Mouse (Mus musculus): ENCODE data around the gene 1700010B08Rik. TPM values are rescaled to one million over a fixed set of nuclear protein-coding genes. Genes with fewer than 3 reads are reported as not detected.

1700010B08Rik gene
- total and polyA plus RNA-seq, 2 experiments from 2014 or later = not detected

GRCm38 (mm10) chr2:173682773-173683172, 36.4 kb upstream of the 1700010B08Rik start:
- Histone ChIP-seq H3K4me1 (ENCODE audit: insufficient read depth, low read length) (0 out of 2 replicates have a peak, but pooled peaks cover 2% of the 10 kb centered on the region), H3K4me3 (ENCODE audit: low read depth, low read length) (no peak overlapping the region), H3K4me2 (ENCODE audit: low read depth, low read length, poor library complexity, severe bottlenecking) (no peak overlapping the region), H3K9me3 (ENCODE audit: low read length) (no peaks in the 10 kb centered on the region), H3K9ac (replicated peaks; ENCODE audit: low read length, poor library complexity, severe bottlenecking) (no peak overlapping the region), H3K27me3 (ENCODE audit: insufficient read depth, low read length) (no peaks in the 10 kb centered on the region), H3K27ac (ENCODE audit: low read depth, low read length) (no peak overlapping the region), H3K36me3 (ENCODE audit: insufficient read depth, low read length) (no peaks in the 10 kb centered on the region)
- TF ChIP-seq CTCF (IDR thresholded peaks at IDR 0.05) = no peak
- ATAC-seq (ENCODE audit: low FRiP score) (no peak), DNase-seq (ENCODE audit: low spot score) (no peak)
- WGBS = 51% methylated on average over 10 of the region's 10 CpGs

DNA sequence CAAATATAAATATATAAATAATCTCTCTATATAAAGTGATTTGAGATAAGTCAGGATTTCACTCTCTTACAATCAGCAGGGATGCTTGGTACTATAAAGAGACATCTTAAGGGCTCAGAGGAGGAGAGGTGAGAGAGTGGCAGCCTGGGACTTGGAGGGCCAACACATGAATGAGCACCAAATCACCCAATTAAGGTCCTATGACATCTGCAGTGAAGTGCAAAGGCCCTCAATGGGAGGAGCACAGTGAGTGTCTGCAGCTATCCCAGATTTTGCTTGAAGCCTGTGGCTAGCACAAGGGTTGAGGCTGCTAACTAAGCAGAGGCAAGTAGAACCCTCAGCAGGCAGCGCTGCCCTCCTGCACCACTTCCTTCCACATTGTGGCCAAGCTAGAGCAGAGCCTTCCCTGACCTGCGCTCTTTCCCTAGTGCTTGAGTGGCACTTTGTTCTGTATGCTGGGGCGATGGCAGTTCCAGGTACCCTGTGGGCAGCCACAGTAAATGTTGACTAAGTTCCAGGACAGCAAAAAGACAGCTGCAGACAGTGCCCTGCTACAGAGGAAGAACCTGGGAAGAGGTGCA, 33.3 kb upstream of the 1700010B08Rik start:
- H3K4me3 ChIP-seq (ENCODE audit: low read depth, low read length) = no peak overlapping the region
- no peak for TF ChIP-seq CTCF (IDR thresholded peaks at IDR 0.05)
- H3K27ac ChIP-seq (ENCODE audit: low read depth, low read length) = no peak overlapping the region
- ATAC-seq (ENCODE audit: low FRiP score) (no peak), DNase-seq (ENCODE audit: low spot score) (no peak)
- no peak overlapping the region for H3K9ac ChIP-seq (replicated peaks; ENCODE audit: low read length, poor library complexity, severe bottlenecking)
- peaks cover 22% of the 10 kb centered on the region for H3K36me3 ChIP-seq (ENCODE audit: insufficient read depth, low read length)
- H3K4me1 ChIP-seq (ENCODE audit: insufficient read depth, low read length) = no peaks in the 10 kb centered on the region
- WGBS = 92% methylated on average over 3 of the region's 3 CpGs
- H3K27me3 ChIP-seq (ENCODE audit: insufficient read depth, low read length) = no peaks in the 10 kb centered on the region
- no peak overlapping the region for H3K4me2 ChIP-seq (ENCODE audit: low read depth, low read length, poor library complexity, severe bottlenecking)
- no peaks in the 10 kb centered on the region for H3K9me3 ChIP-seq (ENCODE audit: low read length)

DNA sequence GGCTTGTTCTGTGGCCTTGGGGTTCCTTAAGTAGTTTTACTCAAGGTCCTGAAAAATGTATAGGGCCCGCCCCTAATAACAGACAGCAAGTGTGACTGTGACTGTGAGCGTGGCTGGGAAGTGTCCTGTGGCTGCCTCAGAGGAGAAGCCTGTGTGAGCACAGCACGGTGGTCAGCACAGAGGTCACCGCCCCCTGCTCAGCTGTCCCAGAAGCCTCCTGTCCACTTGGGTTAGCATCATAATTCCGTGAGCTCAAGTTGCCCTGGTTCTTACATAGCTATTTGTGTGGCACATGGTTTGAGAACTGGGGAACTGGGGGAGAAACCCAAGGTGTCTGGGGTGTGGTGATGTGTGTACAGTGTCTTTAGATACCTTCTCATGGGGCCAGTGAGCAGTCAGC, 31.9 kb upstream of the 1700010B08Rik start:
- Histone ChIP-seq H3K9ac (replicated peaks; ENCODE audit: low read length, poor library complexity, severe bottlenecking) (no peak overlapping the region), H3K4me2 (ENCODE audit: low read depth, low read length, poor library complexity, severe bottlenecking) (no peak overlapping the region), H3K27me3 (ENCODE audit: insufficient read depth, low read length) (no peaks in the 10 kb centered on the region), H3K4me3 (ENCODE audit: low read depth, low read length) (no peak overlapping the region), H3K4me1 (ENCODE audit: insufficient read depth, low read length) (no peaks in the 10 kb centered on the region), H3K27ac (ENCODE audit: low read depth, low read length) (no peak overlapping the region), H3K9me3 (ENCODE audit: low read length) (no peaks in the 10 kb centered on the region), H3K36me3 (ENCODE audit: insufficient read depth, low read length) (peaks cover 22% of the 10 kb centered on the region)
- WGBS = 85% methylated on average over 5 of the region's 5 CpGs
- no peak for TF ChIP-seq CTCF (IDR thresholded peaks at IDR 0.05)
- ATAC-seq (ENCODE audit: low FRiP score) (no peak), DNase-seq (ENCODE audit: low spot score) (no peak)

- H3K9ac ChIP-seq (replicated peaks; ENCODE audit: low read length, poor library complexity, severe bottlenecking) = no peak overlapping the region
- ATAC-seq (ENCODE audit: low FRiP score) (no peak), DNase-seq (ENCODE audit: low spot score) (no peak)
- no peaks in the 10 kb centered on the region for H3K9me3 ChIP-seq (ENCODE audit: low read length)
- TF ChIP-seq CTCF (IDR thresholded peaks at IDR 0.05) = no peak
- no peaks in the 10 kb centered on the region for H3K27me3 ChIP-seq (ENCODE audit: insufficient read depth, low read length)
- H3K27ac ChIP-seq (ENCODE audit: low read depth, low read length) = no peak overlapping the region
- no peak overlapping the region for H3K4me2 ChIP-seq (ENCODE audit: low read depth, low read length, poor library complexity, severe bottlenecking)
- peaks cover 22% of the 10 kb centered on the region for H3K36me3 ChIP-seq (ENCODE audit: insufficient read depth, low read length)
- no peak overlapping the region for H3K4me3 ChIP-seq (ENCODE audit: low read depth, low read length)
- no peaks in the 10 kb centered on the region for H3K4me1 ChIP-seq (ENCODE audit: insufficient read depth, low read length)
These were observed 29.4 kb upstream of the 1700010B08Rik start for GRCm38 (mm10) chr2:173689835-173690234.

DNA sequence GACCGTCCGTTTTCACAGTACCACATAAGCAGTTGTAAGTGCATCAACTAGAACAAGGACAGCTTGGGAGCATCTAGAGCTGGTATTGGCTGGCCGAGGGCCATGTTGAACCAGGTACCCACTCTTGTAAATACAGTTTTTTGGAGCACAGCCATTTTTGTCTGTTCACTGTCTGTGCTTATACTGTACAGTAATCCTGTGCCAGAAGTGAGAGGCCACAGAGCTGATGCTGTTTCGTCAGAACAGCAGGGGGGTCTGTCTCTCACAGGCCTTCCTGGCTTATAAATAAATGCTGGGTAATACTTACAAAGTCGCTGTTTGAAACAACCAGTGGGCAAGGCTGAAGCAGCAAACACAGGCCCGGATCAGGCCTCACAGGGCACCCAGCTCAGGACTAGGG, 27.5 kb upstream of the 1700010B08Rik start:
- TF ChIP-seq CTCF (IDR thresholded peaks at IDR 0.05) = no peak
- H3K27me3 ChIP-seq (ENCODE audit: insufficient read depth, low read length) = no peaks in the 10 kb centered on the region
- peaks cover 30% of the 10 kb centered on the region for H3K36me3 ChIP-seq (ENCODE audit: insufficient read depth, low read length)
- H3K9ac ChIP-seq (replicated peaks; ENCODE audit: low read length, poor library complexity, severe bottlenecking) = no peak overlapping the region
- H3K27ac ChIP-seq (ENCODE audit: low read depth, low read length) = no peak overlapping the region
- no peak overlapping the region for H3K4me3 ChIP-seq (ENCODE audit: low read depth, low read length)
- WGBS = 82% methylated on average over 6 of the region's 6 CpGs
- no peak overlapping the region for H3K4me2 ChIP-seq (ENCODE audit: low read depth, low read length, poor library complexity, severe bottlenecking)
- ATAC-seq (ENCODE audit: low FRiP score) (no peak), DNase-seq (ENCODE audit: low spot score) (no peak)
- no peaks in the 10 kb centered on the region for H3K4me1 ChIP-seq (ENCODE audit: insufficient read depth, low read length)
- no peaks in the 10 kb centered on the region for H3K9me3 ChIP-seq (ENCODE audit: low read length)

DNA sequence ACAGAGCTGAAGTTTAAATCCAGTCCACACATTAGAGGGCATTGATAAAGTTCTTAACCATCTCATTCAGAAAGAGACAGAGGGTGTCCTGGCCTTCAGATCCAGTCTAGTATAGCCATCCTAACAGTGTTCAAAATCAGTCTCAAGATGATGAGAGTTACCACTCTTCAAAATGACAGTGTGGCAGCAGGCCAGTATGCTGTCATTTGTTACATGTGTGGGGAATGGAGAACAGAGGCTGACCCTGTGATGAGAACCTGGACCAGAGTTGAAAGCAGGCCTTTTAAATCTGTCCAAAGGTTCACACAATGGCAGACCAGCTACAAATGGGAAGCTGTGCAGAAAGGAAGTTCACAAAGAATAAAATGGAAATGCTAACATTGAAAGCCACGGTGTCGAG, 26.5 kb upstream of the 1700010B08Rik start:
- TF ChIP-seq CTCF (IDR thresholded peaks at IDR 0.05) = no peak
- H3K27ac ChIP-seq (ENCODE audit: low read depth, low read length) = no peak overlapping the region
- no peaks in the 10 kb centered on the region for H3K4me1 ChIP-seq (ENCODE audit: insufficient read depth, low read length)
- no peak overlapping the region for H3K9ac ChIP-seq (replicated peaks; ENCODE audit: low read length, poor library complexity, severe bottlenecking)
- WGBS = 76% methylated on average over 2 of the region's 2 CpGs
- H3K36me3 ChIP-seq (ENCODE audit: insufficient read depth, low read length) = peaks cover 38% of the 10 kb centered on the region
- DNase-seq (ENCODE audit: low spot score) (no peak), ATAC-seq (ENCODE audit: low FRiP score) (no peak)
- H3K27me3 ChIP-seq (ENCODE audit: insufficient read depth, low read length) = no peaks in the 10 kb centered on the region
- H3K4me3 ChIP-seq (ENCODE audit: low read depth, low read length) = no peak overlapping the region
- H3K9me3 ChIP-seq (ENCODE audit: low read length) = no peaks in the 10 kb centered on the region
- H3K4me2 ChIP-seq (ENCODE audit: low read depth, low read length, poor library complexity, severe bottlenecking) = no peak overlapping the region

All from midbrain, postnatal 0 days (tissue).